Mouse (Mus musculus) monocyte, adult 5-6 weeks (primary cell): ENCODE results near the gene Cavin1. TPM values are rescaled to one million over a fixed set of nuclear protein-coding genes. Genes with fewer than 3 reads are reported as not detected.

Experiments
- ATAC-seq: fragments of 153-309, 156-312 bp; replicated peaks from 2 replicates; pipeline ENCODE4 v1.8.0; 2017; ENCODE audit warnings: mild to moderate bottlenecking; ENCODE audit not compliant: low TSS enrichment, insufficient number of reproducible peaks, severe bottlenecking, poor library complexity, low FRiP score
- total RNA-seq: library from RNA; stranded (forward); fragments of 200-1000, 200-491, 200-594 nt; gene quantifications from 3 replicates; pipeline ENCODE4 v1.2.3, GENCODE M21; 2017

Cavin1 gene
- total RNA-seq, 1 experiment from 2014 or later, result not detected

GRCm38 (mm10) chr11:100931254-100931921, 39.3 kb downstream of the Cavin1 start:
- ATAC-seq, result peak; percentile 59

GRCm38 (mm10) chr11:100930611-100931010, 40.1 kb downstream of the Cavin1 start:
- no peak for ATAC-seq

- no peak for ATAC-seq
These were observed 43.3 kb downstream of the Cavin1 start for GRCm38 (mm10) chr11:100927386-100927785.

GRCm38 (mm10) chr11:100924386-100924919, 46.2 kb downstream of the Cavin1 start:
- ATAC-seq, result no peak

GRCm38 (mm10) chr11:100920887-100921624, 49.6 kb downstream of the Cavin1 start:
- ATAC-seq, result no peak

- ATAC-seq, result no peak
These were observed 52.7 kb downstream of the Cavin1 start for GRCm38 (mm10) chr11:100918007-100918406.

GRCm38 (mm10) chr11:100916432-100916971, 54.2 kb downstream of the Cavin1 start:
- ATAC-seq, result no peak; the same call in 1 of the 2 replicates

GRCm38 (mm10) chr11:100915063-100915462, 55.6 kb downstream of the Cavin1 start:
- ATAC-seq, result no peak

GRCm38 (mm10) chr11:100914415-100914814, 56.3 kb downstream of the Cavin1 start:
- ATAC-seq, result no peak

- no peak for ATAC-seq
These were observed 58.1 kb downstream of the Cavin1 start for GRCm38 (mm10) chr11:100912401-100913155.

GRCm38 (mm10) chr11:100908567-100908966, 62.1 kb downstream of the Cavin1 start:
- no peak for ATAC-seq

GRCm38 (mm10) chr11:100908112-100908511, 62.6 kb downstream of the Cavin1 start:
- no peak for ATAC-seq

GRCm38 (mm10) chr11:100906885-100907284, 63.8 kb downstream of the Cavin1 start:
- ATAC-seq, result no peak

Other genes with a start within 250 kb of the Cavin1 start
- gene Rab5c, start 232.7 kb downstream of the Cavin1 start, total RNA-seq, result 163 to 176 TPM (median 171 TPM) in 3 replicates
- not detected in 3 replicates for gene Kcnh4, start 210.9 kb downstream of the Cavin1 start, total RNA-seq
- not detected in 3 replicates for gene Hcrt, start 208.0 kb downstream of the Cavin1 start, total RNA-seq
- gene Ghdc, start 199.9 kb downstream of the Cavin1 start, total RNA-seq, result 4.7 to 7.0 TPM (median 6.8 TPM) in 3 replicates
- 71.6 to 86.1 TPM (median 75.5 TPM) in 3 replicates for gene Stat5b, start 120.2 kb downstream of the Cavin1 start, total RNA-seq
- 20.0 to 28.0 TPM (median 25.1 TPM) in 3 replicates for gene Stat5a, start 111.5 kb downstream of the Cavin1 start, total RNA-seq
- gene Stat3, start 31.3 kb downstream of the Cavin1 start, total RNA-seq, result 328 to 413 TPM (median 368 TPM) in 3 replicates
- gene Atp6v0a1, start 38.6 kb upstream of the Cavin1 start, total RNA-seq, result 26.0 to 42.7 TPM (median 37.5 TPM) in 3 replicates
- gene Naglu, start 99.1 kb upstream of the Cavin1 start, total RNA-seq, result 5.6 to 14.8 TPM (median 9.9 TPM) in 3 replicates
- gene Hsd17b1, start 107.5 kb upstream of the Cavin1 start, total RNA-seq, result 0.68 TPM in 1 of 3 replicates, not detected in the others
- 11.4 to 16.6 TPM (median 16.1 TPM) in 3 replicates for gene Coasy, start 111.7 kb upstream of the Cavin1 start, total RNA-seq
- gene Mlx, start 116.4 kb upstream of the Cavin1 start, total RNA-seq, result 61.7 to 74.7 TPM (median 71.4 TPM) in 3 replicates
- gene Psmc3ip, start 124.5 kb upstream of the Cavin1 start, total RNA-seq, result 5.0 to 6.2 TPM in 2 of 3 replicates, not detected in the other
- 57.9 to 79.4 TPM (median 63.0 TPM) in 3 replicates for gene Retreg3, start 149.0 kb upstream of the Cavin1 start, total RNA-seq
- gene Tubg1, start 149.1 kb upstream of the Cavin1 start, total RNA-seq, result 8.2 to 25.6 TPM (median 11.0 TPM) in 3 replicates
- not detected in 3 replicates for gene Tubg2, start 185.0 kb upstream of the Cavin1 start, total RNA-seq
- gene Cntnap1, start 199.6 kb upstream of the Cavin1 start, total RNA-seq, result 0.21 to 0.95 TPM (median 0.68 TPM) in 3 replicates
- gene Plekhh3, start 200.5 kb upstream of the Cavin1 start, total RNA-seq, result 2.2 to 6.3 TPM (median 4.0 TPM) in 3 replicates
- gene Ccr10, start 204.6 kb upstream of the Cavin1 start, total RNA-seq, result 0.38 TPM in 1 of 3 replicates, not detected in the others